Mouse (Mus musculus): ENCODE measurements at regions not wholly inside any gene's neighbourhood (a gene's known extent, or its start where the extent isn't known, plus 50 kb on each side); places are given as distances from the start of the nearest gene placed in this dataset.

Small RNAs in the stretch of these regions (microRNA-seq; reads per million reads assigned to microRNA genes)
- gene Gm23243 (ENCODE audit: borderline number of aligned reads in 2 of 2), result 0 reads per million in 2 experiments

All from heart, postnatal 36 days (tissue).